In the genomic region with DNA sequence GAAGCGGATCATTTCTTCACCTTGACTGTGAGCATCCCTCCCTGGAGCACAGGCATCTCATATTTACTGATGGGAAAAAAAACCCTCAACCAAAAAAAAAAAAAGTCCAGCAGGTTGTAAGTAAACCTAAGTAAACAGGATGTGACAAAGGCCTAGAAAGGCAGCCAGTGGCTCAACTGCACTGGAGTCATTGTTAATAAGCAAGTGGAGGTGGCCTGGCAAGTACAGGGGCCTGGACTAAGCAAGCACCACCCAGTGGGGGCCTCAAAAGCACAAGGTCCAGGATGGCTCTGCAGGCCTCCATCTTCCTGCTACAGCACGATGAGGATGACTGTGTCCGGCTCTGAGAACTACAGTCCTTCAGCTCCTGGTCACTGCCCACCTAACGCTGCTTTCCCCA, we compare ENCODE assay signal across 9 mouse cellular contexts.
A peak's percentile ranks its signal among the peaks of the same experiment; 100 is the strongest.
DNase-seq lines count a peak whose midpoint lies in the region; ATAC-seq and TF ChIP-seq lines count a peak whose summit lies in the region.
"Had no signal": no experiment of that assay in that cellular context is flagged by ENCODE, and none has a peak within 500 bp of the region (broad histone marks: within the 10 kb centered on the region; RNA-seq: fewer than 3 reads in every experiment).

No protein-coding gene starts in this region.

- ATAC-seq in kidney, postnatal 0 days (replicated peaks; ENCODE audit: low FRiP score, low read depth) = no peak
- no peak; the same call in 1 of the 2 replicates for ATAC-seq in hindbrain, embryonic 14.5 days (ENCODE audit: low FRiP score)
- no peak for ATAC-seq in neural tube, embryonic 15.5 days (ENCODE audit: low FRiP score)

- H3K4me3 ChIP-seq in kidney, postnatal 0 days (replicated peaks; ENCODE audit: low read depth, low read length) = no peak overlapping the region
- H3K4me3 ChIP-seq in embryonic facial prominence, embryonic 10.5 days = no peak overlapping the region
- no peak overlapping the region for H3K4me3 ChIP-seq in hindbrain, embryonic 14.5 days (replicated peaks; ENCODE audit: low read length)
- H3K4me3 ChIP-seq in neural tube, embryonic 15.5 days (replicated peaks) = no peak overlapping the region

- H3K27me3 ChIP-seq in kidney, postnatal 0 days (ENCODE audit: insufficient read depth, low read length) = no peaks in the 10 kb centered on the region
- H3K27me3 ChIP-seq in embryonic facial prominence, embryonic 10.5 days (replicated peaks; ENCODE audit: low read depth, poor library complexity, severe bottlenecking) = no peaks in the 10 kb centered on the region
- no peaks in the 10 kb centered on the region for H3K27me3 ChIP-seq in hindbrain, embryonic 14.5 days (ENCODE audit: control insufficient read depth, insufficient read depth, low read length)
- no peaks in the 10 kb centered on the region for H3K27me3 ChIP-seq in neural tube, embryonic 15.5 days (replicated peaks)

- peak overlapping the region; percentile 22; the same call in 1 of the 2 replicates for H3K27ac ChIP-seq in kidney, postnatal 0 days
- peak overlapping the region; percentile 80 for H3K27ac ChIP-seq in embryonic facial prominence, embryonic 10.5 days (replicated peaks)
- H3K27ac ChIP-seq in hindbrain, embryonic 14.5 days = peak overlapping the region; percentile 64
- peak overlapping the region; percentile 78 for H3K27ac ChIP-seq in neural tube, embryonic 15.5 days (replicated peaks)
- H3K27ac ChIP-seq: macrophage had no signal

- H3K9ac ChIP-seq in kidney, postnatal 0 days (ENCODE audit: low read depth, low read length) = 0 out of 2 replicates have a peak overlapping the region, but pooled peaks have one; percentile 35
- no peak overlapping the region for H3K9ac ChIP-seq in hindbrain, embryonic 14.5 days
- 0 out of 2 replicates have a peak overlapping the region, but pooled peaks have one; percentile 10 for H3K9ac ChIP-seq in neural tube, embryonic 15.5 days (replicated peaks)

- no peak overlapping the region for H3K4me2 ChIP-seq in kidney, postnatal 0 days (ENCODE audit: low read length)
- H3K4me2 ChIP-seq in hindbrain, embryonic 14.5 days (replicated peaks) = no peak overlapping the region
- H3K4me2 ChIP-seq in neural tube, embryonic 15.5 days = no peak overlapping the region

- peaks cover 42% of the 10 kb centered on the region for H3K4me1 ChIP-seq in kidney, postnatal 0 days (replicated peaks; ENCODE audit: insufficient read depth, low read length)
- H3K4me1 ChIP-seq in embryonic facial prominence, embryonic 10.5 days = peaks cover 71% of the 10 kb centered on the region
- peaks cover 27% of the 10 kb centered on the region for H3K4me1 ChIP-seq in hindbrain, embryonic 14.5 days (replicated peaks; ENCODE audit: control insufficient read depth, insufficient read depth, low read length)
- peaks cover 42% of the 10 kb centered on the region for H3K4me1 ChIP-seq in neural tube, embryonic 15.5 days

- no peaks in the 10 kb centered on the region for H3K9me3 ChIP-seq in kidney, postnatal 0 days (replicated peaks; ENCODE audit: low read length)
- H3K9me3 ChIP-seq in embryonic facial prominence, embryonic 10.5 days = no peaks in the 10 kb centered on the region
- no peaks in the 10 kb centered on the region for H3K9me3 ChIP-seq in hindbrain, embryonic 14.5 days (ENCODE audit: control insufficient read depth, low read length)
- no peaks in the 10 kb centered on the region for H3K9me3 ChIP-seq in neural tube, embryonic 15.5 days (replicated peaks)

- no peak for TF ChIP-seq CTCF in kidney, postnatal 0 days (IDR thresholded peaks at IDR 0.05; ENCODE audit: low read depth)

- no peak for DNase-seq in kidney, postnatal 0 days (ENCODE audit: low spot score)
- DNase-seq in kidney, postnatal 36 days = no peak
- DNase-seq in embryonic facial prominence, embryonic 10.5 days (ENCODE audit: low spot score) = no peak
- DNase-seq in hindbrain, embryonic 14.5 days (ENCODE audit: low spot score) = no peak
- no peak for DNase-seq in left cerebral cortex, adult 11 months (ENCODE audit: low spot score)
- DNase-seq in layer of hippocampus, postnatal 36 days = no peak
- DNase-seq: cerebellum, adult 2 months had no signal

- 66% methylated on average over 4 of the region's 4 CpGs for WGBS in kidney, postnatal 0 days
- 56% methylated on average over 4 of the region's 4 CpGs for WGBS in embryonic facial prominence, embryonic 10.5 days
- 46% methylated on average over 4 of the region's 4 CpGs for WGBS in hindbrain, embryonic 14.5 days
- 50% methylated on average over 4 of the region's 4 CpGs for WGBS in neural tube, embryonic 15.5 days

- H3K36me3 ChIP-seq in kidney, postnatal 0 days (ENCODE audit: insufficient read depth, low read length) = no peaks in the 10 kb centered on the region
- H3K36me3 ChIP-seq in embryonic facial prominence, embryonic 10.5 days (replicated peaks) = peaks cover 27% of the 10 kb centered on the region
- no peaks in the 10 kb centered on the region for H3K36me3 ChIP-seq in hindbrain, embryonic 14.5 days (replicated peaks; ENCODE audit: control insufficient read depth, insufficient read depth)
- no peaks in the 10 kb centered on the region for H3K36me3 ChIP-seq in neural tube, embryonic 15.5 days

Comparison
In these comparisons a context has a peak if more than half of its experiments do, and no peak if none do; other contexts are left out.
1. H3K27ac ChIP-seq: peak in every context shown above with its lines; median percentile 80 in embryonic facial prominence, embryonic 10.5 days; 78 in neural tube, embryonic 15.5 days; 64 in hindbrain, embryonic 14.5 days; 22 in kidney, postnatal 0 days.